Mouse (Mus musculus) midbrain, embryonic 11.5 days (tissue): ENCODE data around the gene Slc28a3. TPM values are rescaled to one million over a fixed set of nuclear protein-coding genes. Genes with fewer than 3 reads are reported as not detected.

ENCODE experiments used
- ATAC-seq: fragments of 200-750 bp; cut with Nextera tagmentation; 2 replicates; pipeline ENCODE4 v1.8.0; 2017; ENCODE audit warnings: moderate TSS enrichment, moderate library complexity; ENCODE audit not compliant: low FRiP score
- DNase-seq: peaks from one replicate; pipeline ENCODE4 v3.0.0; 2015; ENCODE audit warnings: low spot score; ENCODE audit errors: missing footprints
- H3K27ac ChIP-seq: fragments of 300-500 bp; sonication (generic); 2 replicates; pipeline ENCODE4 v1.5.1; 2014; ENCODE audit warnings: low read depth, low read length
- H3K27me3 ChIP-seq: fragments of 300-500 bp; sonication (generic); 2 replicates; pipeline ENCODE4 v1.6.1; 2014; ENCODE audit warnings: mild to moderate bottlenecking, low read length, moderate library complexity, mixed read lengths; ENCODE audit not compliant: control insufficient read depth, insufficient read depth
- H3K36me3 ChIP-seq: fragments of 300-500 bp; sonication (generic); 2 replicates; pipeline ENCODE4 v1.6.1; 2014; ENCODE audit warnings: mild to moderate bottlenecking, low read length, moderate library complexity, mixed read lengths; ENCODE audit not compliant: control insufficient read depth, insufficient read depth
- H3K4me1 ChIP-seq: fragments of 300-500 bp; sonication (generic); 2 replicates; pipeline ENCODE4 v1.6.1; 2014; ENCODE audit warnings: low read length; ENCODE audit not compliant: control insufficient read depth, insufficient read depth
- H3K4me2 ChIP-seq: fragments of 300-500 bp; sonication (generic); 2 replicates; pipeline ENCODE4 v1.6.1; 2014; ENCODE audit warnings: mild to moderate bottlenecking, moderate library complexity
- H3K4me3 ChIP-seq: fragments of 300-500 bp; sonication (generic); 2 replicates; pipeline ENCODE4 v1.5.1; 2014; ENCODE audit warnings: low read depth, low read length
- H3K9ac ChIP-seq: fragments of 300-500 bp; sonication (generic); 2 replicates; pipeline ENCODE4 v1.6.1; 2014; ENCODE audit warnings: low read length
- H3K9me3 ChIP-seq: fragments of 300-500 bp; sonication (generic); 2 replicates; pipeline ENCODE4 v1.6.1; 2016; ENCODE audit warnings: low read length; ENCODE audit not compliant: control insufficient read depth
- WGBS: fragments of 180-500 bp; shearing (Covaris S2); extraction: QIAGEN DNeasy Blood & Tissue Kit; methylation state at CpG from one replicate; pipeline ENCODE4 v1.1.7; 2014; 5-methylcytosine and 5-hydroxymethylcytosine counted together
- polyA plus RNA-seq: library from polyadenylated mRNA; unstranded; fragments of >200 nt; fragmentation: Nextera tagmentation; extraction: Ambion mirVana; gene quantifications from 2 replicates; pipeline ENCODE4 v1.2.1, GENCODE M21; 2014

Gene Slc28a3
- not detected in 2 replicates for polyA plus RNA-seq

- H3K27ac ChIP-seq: no peak within 1 kb of the TSS
- H3K9ac ChIP-seq: no peak within 1 kb of the TSS
- DNase-seq (no peak), ATAC-seq (no peak)
- H3K36me3 ChIP-seq: no peaks in the 10 kb centered on the region
- 11% methylated on average over 12 of the region's 12 CpGs for WGBS
- H3K4me1 ChIP-seq: no peaks in the 10 kb centered on the region
- no peak within 1 kb of the TSS for H3K4me3 ChIP-seq
- H3K4me2 ChIP-seq: no peak within 1 kb of the TSS
- H3K9me3 ChIP-seq: no peaks in the 10 kb centered on the region
- no peaks in the 10 kb centered on the region; the same call in 1 of the 2 replicates for H3K27me3 ChIP-seq
Measured at GRCm38 (mm10) chr13:58610716-58611115, at the start of gene Slc28a3. Gene Slc28a3, minus strand, starts transcription at chr13:58610877.

- Histone ChIP-seq H3K4me2 (no peak overlapping the region), H3K9ac (no peak overlapping the region), H3K36me3 (no peaks in the 10 kb centered on the region), H3K9me3 (no peaks in the 10 kb centered on the region), H3K27me3 (no peaks in the 10 kb centered on the region), H3K4me3 (no peak overlapping the region), H3K27ac (0 out of 2 replicates have a peak overlapping the region, but pooled peaks have one; percentile 0), H3K4me1 (peaks cover 6% of the 10 kb centered on the region; the same call in 1 of the 2 replicates)
- DNase-seq (no peak), ATAC-seq (0 out of 2 replicates have a peak, but pooled peaks have one; percentile 48)
- WGBS: 24% methylated on average over 9 of the region's 9 CpGs
Measured at GRCm38 (mm10) chr13:58657987-58658386, 47.3 kb upstream of the Slc28a3 start.

DNA sequence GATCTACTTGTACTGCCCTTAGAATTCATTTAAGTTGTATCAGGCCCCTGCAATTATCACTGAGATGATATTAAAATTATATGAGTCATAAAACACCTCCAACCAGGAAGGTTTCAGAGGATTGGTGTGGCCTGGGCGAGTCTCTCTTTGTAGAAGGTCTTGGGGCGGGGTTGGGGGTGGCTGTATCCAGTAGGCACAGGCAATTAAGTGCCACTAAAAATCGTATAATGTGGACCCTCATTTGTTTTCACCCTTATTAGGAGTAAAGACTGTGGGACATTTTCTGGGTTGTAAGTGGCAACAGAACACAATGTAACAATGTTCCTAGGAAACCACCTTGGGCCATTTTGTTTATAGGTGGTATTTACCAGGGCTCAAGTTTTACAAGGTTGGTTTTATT, 46.2 kb upstream of the Slc28a3 start:
- no peaks in the 10 kb centered on the region for H3K9me3 ChIP-seq
- DNase-seq (no peak), ATAC-seq (no peak)
- no peak overlapping the region for H3K9ac ChIP-seq
- no peak overlapping the region for H3K27ac ChIP-seq
- H3K27me3 ChIP-seq: no peaks in the 10 kb centered on the region
- H3K4me1 ChIP-seq: peaks cover 6% of the 10 kb centered on the region; the same call in 1 of the 2 replicates
- H3K36me3 ChIP-seq: no peaks in the 10 kb centered on the region
- 91% methylated on average over 3 of the region's 3 CpGs for WGBS
- H3K4me3 ChIP-seq: no peak overlapping the region
- H3K4me2 ChIP-seq: no peak overlapping the region

- 78% methylated on average over 10 of the region's 10 CpGs for WGBS
- DNase-seq: no peak
- H3K9me3 ChIP-seq: no peaks in the 10 kb centered on the region
- H3K27me3 ChIP-seq: no peaks in the 10 kb centered on the region
- peaks cover 6% of the 10 kb centered on the region; the same call in 1 of the 2 replicates for H3K4me1 ChIP-seq
- H3K4me2 ChIP-seq: no peak overlapping the region
- ATAC-seq: no peak
- H3K36me3 ChIP-seq: no peaks in the 10 kb centered on the region
- H3K9ac ChIP-seq: no peak overlapping the region
- no peak overlapping the region for H3K4me3 ChIP-seq
- H3K27ac ChIP-seq: no peak overlapping the region
Measured at GRCm38 (mm10) chr13:58655552-58655951, 44.9 kb upstream of the Slc28a3 start.

DNA sequence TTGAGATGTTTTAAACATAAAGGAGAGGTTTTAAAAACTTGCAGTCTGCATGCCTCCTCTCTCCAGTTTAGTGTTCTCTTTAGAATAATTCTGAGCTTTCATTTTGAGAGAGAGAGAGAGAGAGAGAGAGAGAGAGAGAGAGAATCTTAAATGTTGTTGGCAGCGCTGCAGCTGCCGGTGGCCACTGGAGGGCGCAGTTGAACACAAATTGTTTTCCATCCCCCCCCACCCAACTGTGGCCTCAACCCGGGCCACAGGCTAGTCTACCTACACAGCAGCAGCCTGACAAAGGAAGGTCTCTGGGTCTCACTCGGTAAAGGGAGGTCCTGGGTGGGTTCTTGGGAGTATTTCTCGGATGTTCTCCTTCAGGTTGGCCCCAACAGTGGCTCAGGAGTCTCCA, 29.7 kb upstream of the Slc28a3 start:
- DNase-seq (peak; percentile 97), ATAC-seq (no peak)
- no peak overlapping the region for H3K9ac ChIP-seq
- no peaks in the 10 kb centered on the region for H3K4me1 ChIP-seq
- no peak overlapping the region for H3K27ac ChIP-seq
- H3K4me3 ChIP-seq: no peak overlapping the region
- H3K9me3 ChIP-seq: no peaks in the 10 kb centered on the region
- H3K36me3 ChIP-seq: no peaks in the 10 kb centered on the region
- 16% methylated on average over 6 of the region's 6 CpGs for WGBS
- no peak overlapping the region for H3K4me2 ChIP-seq
- no peaks in the 10 kb centered on the region for H3K27me3 ChIP-seq

DNA sequence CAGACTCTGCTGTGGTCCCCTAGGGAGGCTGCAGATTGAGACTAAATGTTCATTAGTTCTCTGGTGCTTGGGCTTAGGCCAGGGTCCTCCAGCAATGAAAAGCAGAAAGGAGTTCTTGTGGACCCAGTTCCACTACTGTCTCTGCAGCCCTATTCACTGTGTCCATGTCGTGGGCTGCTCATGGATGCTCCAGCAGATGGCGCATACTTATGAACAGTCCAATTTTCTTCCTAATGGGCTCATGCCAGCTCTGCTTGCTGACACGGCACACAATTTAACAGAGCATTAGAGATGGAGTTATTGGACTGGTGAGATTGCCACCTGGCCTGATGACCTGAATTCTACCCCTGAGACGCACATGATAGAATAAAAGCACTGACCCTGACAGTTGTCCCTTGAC, 28.3 kb upstream of the Slc28a3 start:
- Histone ChIP-seq H3K9ac (no peak overlapping the region), H3K36me3 (no peaks in the 10 kb centered on the region), H3K4me1 (no peaks in the 10 kb centered on the region), H3K9me3 (no peaks in the 10 kb centered on the region), H3K4me3 (no peak overlapping the region), H3K27me3 (no peaks in the 10 kb centered on the region), H3K27ac (no peak overlapping the region), H3K4me2 (no peak overlapping the region)
- peak; percentile 87 for DNase-seq
- peak; percentile 35; the same call in 1 of the 2 replicates for ATAC-seq
- WGBS: 57% methylated on average over 4 of the region's 4 CpGs

GRCm38 (mm10) chr13:58637360-58638002, 26.8 kb upstream of the Slc28a3 start:
- DNase-seq (peak; percentile 96), ATAC-seq (no peak)
- Histone ChIP-seq H3K9me3 (no peaks in the 10 kb centered on the region), H3K27ac (no peak overlapping the region), H3K36me3 (no peaks in the 10 kb centered on the region), H3K4me3 (no peak overlapping the region), H3K4me1 (no peaks in the 10 kb centered on the region), H3K4me2 (no peak overlapping the region), H3K27me3 (no peaks in the 10 kb centered on the region), H3K9ac (no peak overlapping the region)
- WGBS: 22% methylated on average over 13 of the region's 13 CpGs

GRCm38 (mm10) chr13:58633887-58634286, 23.2 kb upstream of the Slc28a3 start:
- Histone ChIP-seq H3K27ac (no peak overlapping the region), H3K4me1 (peaks cover 4% of the 10 kb centered on the region; the same call in 1 of the 2 replicates), H3K9ac (no peak overlapping the region), H3K9me3 (no peaks in the 10 kb centered on the region), H3K36me3 (no peaks in the 10 kb centered on the region), H3K4me3 (no peak overlapping the region), H3K27me3 (no peaks in the 10 kb centered on the region), H3K4me2 (no peak overlapping the region)
- DNase-seq (no peak), ATAC-seq (no peak)
- whole genome bisulfite sequencing: 16% methylated on average over 4 of the region's 4 CpGs

GRCm38 (mm10) chr13:58630756-58631155, 20.1 kb upstream of the Slc28a3 start:
- no peak overlapping the region for H3K4me3 ChIP-seq
- H3K4me1 ChIP-seq: peaks cover 4% of the 10 kb centered on the region; the same call in 1 of the 2 replicates
- 47% methylated on average over 10 of the region's 10 CpGs for WGBS
- H3K9ac ChIP-seq: no peak overlapping the region
- no peak overlapping the region for H3K27ac ChIP-seq
- H3K4me2 ChIP-seq: no peak overlapping the region
- no peaks in the 10 kb centered on the region for H3K27me3 ChIP-seq
- DNase-seq (no peak), ATAC-seq (no peak)
- H3K36me3 ChIP-seq: no peaks in the 10 kb centered on the region
- no peaks in the 10 kb centered on the region for H3K9me3 ChIP-seq
